Mouse (Mus musculus) induced T-regulatory cell, adult 2 months (primary cell): Measurements from ENCODE around the gene Gnaq.
"Not testable (repeated sequence)": the region's sequence is repeated elsewhere in the genome, so short reads cannot be mapped to it uniquely, and the experiment has no call there.

Source experiments
- DNase-seq: peaks from one replicate; pipeline ENCODE4 v3.0.0-alpha.2; 2012; ENCODE audit warnings: low read depth

Gene Gnaq

GRCm38 (mm10) chr19:16260435-16260832, 127.8 kb downstream of the Gnaq start:
- peak; percentile 60 for DNase-seq

DNA sequence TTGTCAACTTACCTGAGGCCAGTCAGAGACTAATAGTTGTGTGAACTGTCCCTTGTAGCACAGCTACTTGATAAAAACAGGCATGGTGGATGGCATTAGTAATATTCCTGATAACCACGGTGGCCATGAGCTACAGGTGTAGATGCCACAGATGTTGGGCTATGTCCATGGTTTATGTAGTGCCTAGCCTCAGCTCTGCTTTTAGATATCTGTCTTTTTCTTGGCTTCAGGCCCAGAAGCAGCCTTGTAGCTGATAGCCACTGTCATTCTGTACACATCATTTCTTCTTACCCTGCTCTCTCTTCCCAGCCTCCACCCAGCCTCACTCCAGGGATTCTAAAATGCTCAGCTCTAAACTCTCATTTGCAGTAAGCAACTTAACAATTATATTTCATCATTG, 128.3 kb downstream of the Gnaq start:
- no peak for DNase-seq

DNA sequence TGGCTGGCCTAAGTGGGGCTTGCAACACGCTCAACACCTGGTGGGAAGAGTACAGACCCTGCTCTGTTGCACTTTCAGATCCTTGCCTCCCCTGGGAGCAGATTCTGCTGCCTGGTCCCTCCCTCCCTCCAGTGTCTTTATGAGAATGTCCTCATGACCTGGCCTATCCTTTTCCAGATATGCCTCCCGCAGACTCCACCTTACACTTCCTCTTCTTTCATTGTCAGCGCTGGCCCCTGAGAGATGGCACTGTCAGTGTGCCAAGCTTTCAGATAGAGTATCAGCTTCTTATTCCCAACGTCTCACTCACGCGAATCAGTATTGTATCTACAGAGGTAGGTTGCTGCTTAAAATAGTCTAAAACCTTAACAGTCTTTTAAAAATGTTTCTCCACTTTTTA, 129.0 kb downstream of the Gnaq start:
- no peak for DNase-seq

- no peak for DNase-seq
These were observed 129.7 kb downstream of the Gnaq start for GRCm38 (mm10) chr19:16262340-16262739.

- DNase-seq, result not testable (repeated sequence)
These were observed 134.7 kb downstream of the Gnaq start for GRCm38 (mm10) chr19:16267362-16267761.

DNA sequence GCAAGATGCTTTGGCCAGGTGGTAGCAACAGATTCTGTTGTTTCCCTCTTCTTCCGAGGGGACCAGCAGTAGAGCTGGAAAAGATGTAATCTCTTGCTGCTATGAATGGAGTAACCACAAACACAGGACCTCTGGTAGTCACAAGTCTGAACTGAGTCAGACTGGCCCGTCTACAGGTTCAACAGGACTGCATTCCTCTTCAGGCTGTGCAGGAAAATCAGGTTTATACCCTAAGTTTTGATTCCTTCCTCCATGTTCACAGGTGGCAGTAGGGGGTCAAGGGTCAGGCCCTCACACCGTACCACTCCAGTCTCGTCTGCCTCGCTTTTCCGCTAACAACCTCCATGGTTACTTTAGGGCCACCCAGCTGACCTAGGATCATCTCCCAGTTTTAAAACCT, 137.6 kb downstream of the Gnaq start:
- DNase-seq, result no peak

- DNase-seq, result no peak
These were observed 138.4 kb downstream of the Gnaq start for GRCm38 (mm10) chr19:16271002-16271401.

DNA sequence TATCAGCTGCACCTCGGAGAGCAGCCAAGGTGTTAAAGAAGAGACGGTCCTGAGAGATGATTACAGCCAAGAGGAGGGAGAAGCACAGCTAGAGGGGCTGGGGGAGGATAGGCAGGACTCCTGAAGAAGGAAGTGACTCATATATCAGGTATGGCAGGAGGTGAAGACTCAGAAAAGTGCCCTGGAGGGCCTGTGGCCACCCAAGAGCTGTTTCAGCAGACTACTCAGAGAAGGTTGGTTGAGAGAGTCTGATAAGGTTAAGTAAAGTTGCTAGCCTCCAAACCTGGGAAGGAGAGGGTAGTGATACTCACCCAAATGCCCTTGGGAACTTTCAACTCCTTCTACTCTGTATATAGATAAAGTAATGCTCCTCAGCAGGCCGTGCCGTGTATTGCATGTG, 140.4 kb downstream of the Gnaq start:
- no peak for DNase-seq

GRCm38 (mm10) chr19:16280231-16280630, 147.6 kb downstream of the Gnaq start:
- no peak for DNase-seq

GRCm38 (mm10) chr19:16285051-16286028, 152.7 kb downstream of the Gnaq start:
- DNase-seq, result no peak

DNA sequence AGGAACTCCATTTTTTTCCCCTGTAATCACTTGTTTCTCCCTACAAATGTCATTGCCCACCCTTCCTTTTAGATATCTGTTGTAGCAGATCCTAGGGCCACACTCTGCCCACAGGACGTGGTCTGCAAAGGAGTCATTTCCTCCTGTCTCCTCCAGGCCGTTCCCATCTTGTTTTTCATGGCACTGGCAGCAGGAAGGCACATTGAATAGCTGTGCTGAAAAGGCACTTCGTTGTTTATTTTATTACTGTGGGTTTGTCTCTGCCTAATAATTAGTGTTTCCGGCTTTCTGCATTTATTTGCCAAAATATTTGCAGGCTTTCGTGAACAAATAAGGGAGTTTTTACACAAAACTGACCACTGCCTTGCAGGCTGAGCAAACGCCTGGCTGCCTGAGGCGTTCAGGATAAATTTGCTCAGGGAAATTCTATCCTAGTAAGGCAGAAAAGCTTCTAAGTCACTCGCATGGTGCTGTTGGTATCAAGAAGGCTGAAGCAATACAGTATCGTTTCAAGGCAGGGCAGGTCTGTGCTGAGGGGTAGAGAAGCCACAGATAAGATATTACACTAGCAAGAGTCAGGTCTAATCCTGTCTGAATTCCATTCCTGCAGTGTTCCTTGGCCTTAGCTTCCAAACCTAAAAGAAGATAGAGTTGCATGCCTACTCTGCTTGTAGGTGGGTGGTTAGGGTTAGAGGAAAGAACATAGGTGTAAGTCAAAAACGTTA, 154.0 kb downstream of the Gnaq start:
- no peak for DNase-seq

DNA sequence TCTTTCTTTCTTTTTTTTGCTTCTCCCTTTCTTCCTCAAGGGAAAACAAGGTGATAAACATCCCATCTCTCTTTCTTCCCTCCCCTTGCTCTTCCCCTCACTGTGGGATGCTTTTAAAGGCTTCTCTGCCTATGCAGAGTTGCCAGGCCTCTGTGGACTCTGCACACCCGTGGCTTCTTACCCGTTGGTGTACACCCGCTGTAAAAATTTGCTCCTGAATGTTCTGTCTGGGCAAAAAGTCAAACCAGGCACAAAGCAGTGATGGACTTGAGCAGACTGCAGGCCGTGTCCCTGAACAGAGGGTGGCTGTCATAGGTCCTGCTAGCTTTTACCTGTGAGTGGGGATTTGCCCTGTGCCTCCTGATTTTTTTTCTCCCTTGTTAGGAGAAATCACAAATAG, 154.7 kb downstream of the Gnaq start:
- DNase-seq, result no peak

- DNase-seq, result no peak
These were observed 155.3 kb downstream of the Gnaq start for GRCm38 (mm10) chr19:16287971-16288370.

GRCm38 (mm10) chr19:16291088-16291487, 158.5 kb downstream of the Gnaq start:
- no peak for DNase-seq

DNA sequence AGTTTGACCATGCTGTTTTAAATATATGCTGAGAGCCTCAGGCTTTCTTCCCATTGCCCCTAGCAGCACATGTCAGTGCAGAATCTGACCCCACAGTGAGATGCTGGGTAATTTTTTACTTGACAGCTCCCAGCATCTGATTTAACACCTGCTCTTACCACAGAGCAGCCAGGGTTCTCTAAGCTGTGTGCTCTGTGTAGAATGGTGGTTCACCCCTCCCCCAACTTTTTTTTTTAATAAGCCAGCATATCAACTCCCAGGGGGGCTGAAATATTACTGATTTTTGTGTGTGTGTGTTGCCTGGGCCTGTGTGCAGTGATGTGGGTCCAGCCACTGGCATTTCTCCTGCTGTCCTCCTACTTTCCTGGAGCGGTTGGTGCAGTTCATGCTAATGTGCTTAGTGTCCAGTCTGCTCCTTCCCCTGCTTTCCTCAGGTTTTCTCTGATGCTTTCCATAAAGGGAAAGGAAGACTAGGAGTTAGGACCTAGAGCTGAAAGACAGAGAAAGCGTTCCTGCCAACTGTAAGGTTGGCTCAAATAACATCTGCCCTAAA, 159.5 kb downstream of the Gnaq start:
- no peak for DNase-seq

GRCm38 (mm10) chr19:16292978-16293377, 160.3 kb downstream of the Gnaq start:
- DNase-seq, result no peak

DNA sequence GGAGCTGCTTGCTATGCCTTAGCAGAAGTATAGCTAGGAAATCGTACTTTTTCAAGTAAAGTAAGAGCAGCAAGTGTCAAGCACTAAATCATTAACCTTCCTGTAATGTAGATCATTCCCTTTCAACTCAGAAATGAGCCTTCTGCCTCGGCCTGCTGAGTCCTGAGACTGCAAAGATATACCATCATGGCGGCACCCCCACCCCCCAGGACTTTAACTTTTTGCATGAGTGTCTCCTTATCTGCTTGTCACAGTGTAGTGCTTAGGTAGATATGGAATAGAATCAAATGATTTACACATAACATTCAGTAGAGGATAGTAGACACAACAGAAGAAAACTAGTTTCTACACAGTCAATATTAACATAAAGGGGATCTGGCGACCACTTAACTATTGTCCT, 167.8 kb downstream of the Gnaq start:
- DNase-seq, result no peak

DNA sequence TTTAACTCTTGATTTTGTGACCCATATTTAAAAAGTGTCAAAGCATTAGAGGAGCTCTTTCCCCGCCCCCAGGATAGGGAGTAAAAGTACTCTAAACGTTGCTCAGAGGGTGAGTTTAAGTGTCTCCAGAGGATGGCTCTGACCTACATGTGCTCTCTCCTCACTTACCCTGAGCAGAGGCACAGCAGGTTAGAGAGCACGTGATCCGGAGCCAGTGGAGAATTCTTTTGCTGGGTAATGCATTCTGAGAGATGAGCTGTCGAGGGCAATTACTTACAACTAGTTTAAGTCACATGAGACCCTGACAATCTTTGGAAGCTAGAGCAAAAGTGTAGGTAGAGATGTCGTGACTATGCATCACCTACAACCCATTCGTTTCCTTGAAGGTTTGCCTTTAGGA, 168.7 kb downstream of the Gnaq start:
- no peak for DNase-seq

DNA sequence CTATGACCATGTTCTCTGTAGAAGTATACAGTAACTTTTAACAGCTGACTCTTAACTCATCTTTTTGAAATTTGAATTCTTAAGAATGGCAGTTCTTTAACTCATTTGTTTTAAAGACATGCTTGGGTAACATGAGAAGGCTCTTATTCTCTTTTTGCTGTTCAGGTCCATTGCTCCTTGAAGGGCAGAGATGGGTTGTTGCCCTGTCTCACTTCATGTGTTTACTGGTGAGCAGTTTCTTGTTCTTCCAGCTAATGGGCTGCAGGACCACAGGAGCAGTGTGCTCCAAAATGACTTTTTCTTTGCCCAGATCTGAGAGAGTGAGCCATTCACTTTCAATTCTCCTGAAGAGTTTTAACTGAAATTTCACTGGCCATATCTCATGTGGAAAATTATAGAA, 176.4 kb downstream of the Gnaq start:
- DNase-seq, result no peak

DNA sequence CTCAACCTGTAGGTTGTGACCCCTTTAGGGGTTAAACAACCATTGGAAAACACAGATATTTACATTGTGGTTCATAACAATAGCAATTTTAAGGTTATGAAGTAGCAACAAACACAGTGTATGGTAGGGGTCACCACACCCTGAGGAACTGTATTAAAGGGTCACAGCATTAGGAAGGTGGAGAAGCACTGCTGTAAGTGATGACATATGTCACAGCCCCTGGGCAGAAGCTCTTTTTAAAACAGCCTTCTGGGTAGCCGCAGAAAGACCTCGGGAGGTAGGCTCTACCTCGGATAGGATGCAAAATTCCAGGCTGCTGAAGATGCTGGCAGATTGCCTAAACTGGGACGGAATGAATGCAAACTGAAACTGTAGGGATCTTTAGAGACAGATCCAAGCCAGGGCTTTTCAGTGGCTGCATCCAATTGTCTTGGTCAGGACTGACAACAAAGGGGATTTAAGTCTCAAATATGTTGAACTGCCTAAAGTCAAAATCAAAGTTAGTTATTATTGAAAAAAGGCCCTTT, 181.7 kb downstream of the Gnaq start:
- DNase-seq, result no peak

DNA sequence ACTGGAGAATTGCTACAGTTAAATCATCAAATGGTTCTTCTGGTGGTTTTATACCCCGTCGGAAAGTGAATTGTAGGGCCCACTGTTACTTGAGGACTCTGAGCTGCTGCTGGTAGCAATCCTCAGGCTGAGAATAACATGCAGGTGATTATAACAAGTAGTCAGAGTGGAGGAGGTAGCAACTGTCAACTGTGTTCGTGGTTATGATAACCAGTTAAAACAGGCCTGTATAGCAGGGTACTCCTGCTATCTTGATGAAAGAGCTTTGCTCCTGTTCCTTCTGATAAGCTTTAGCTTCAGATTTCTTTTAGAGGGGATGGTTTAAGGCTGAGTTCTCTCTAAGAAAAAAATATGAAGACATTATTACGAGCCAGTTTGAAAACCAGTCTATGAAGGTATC, 182.9 kb downstream of the Gnaq start:
- no peak for DNase-seq

GRCm38 (mm10) chr19:16318128-16318811, 185.6 kb downstream of the Gnaq start:
- DNase-seq, result no peak
